24 mouse cellular contexts compared by ENCODE assay signal in genomic region chr6:6690188-6690587, GRCm38 (mm10).
"Had no signal": no experiment of that assay in that cellular context is flagged by ENCODE, and none has a peak within 500 bp of the region (broad histone marks: within the 10 kb centered on the region; RNA-seq: fewer than 3 reads in every experiment).

No protein-coding gene starts in this region.

- H3K36me3 ChIP-seq: forebrain, embryonic 15.5 days; heart, embryonic 13.5 days; heart, embryonic 15.5 days; hindbrain, embryonic 13.5 days; hindbrain, embryonic 15.5 days; limb, embryonic 13.5 days; limb, embryonic 15.5 days; liver, embryonic 12.5 days had no signal

- H3K27ac ChIP-seq: forebrain, embryonic 15.5 days; heart, adult 2 months; heart, embryonic 13.5 days; heart, embryonic 15.5 days; hindbrain, embryonic 13.5 days; hindbrain, embryonic 15.5 days; hindbrain, postnatal 0 days; limb, embryonic 13.5 days; limb, embryonic 15.5 days; liver, embryonic 12.5 days; liver, embryonic 14.5 days had no signal

- H3K27me3 ChIP-seq: forebrain, embryonic 15.5 days; heart, embryonic 13.5 days; heart, embryonic 15.5 days; hindbrain, embryonic 15.5 days; limb, embryonic 13.5 days; limb, embryonic 15.5 days; liver, embryonic 12.5 days had no signal

- H3K4me3 ChIP-seq: forebrain, embryonic 15.5 days; heart, adult 2 months; heart, embryonic 13.5 days; heart, embryonic 15.5 days; hindbrain, embryonic 13.5 days; hindbrain, embryonic 15.5 days; limb, embryonic 13.5 days; limb, embryonic 15.5 days; liver, embryonic 12.5 days had no signal

- H3K4me1 ChIP-seq: heart, embryonic 15.5 days; hindbrain, embryonic 13.5 days; hindbrain, embryonic 15.5 days; limb, embryonic 13.5 days; limb, embryonic 15.5 days; liver, embryonic 12.5 days had no signal

- ATAC-seq: forebrain, embryonic 15.5 days; forebrain, postnatal 0 days; hindbrain, postnatal 0 days; intestine, embryonic 16.5 days; liver, embryonic 12.5 days had no signal

- H3K9me3 ChIP-seq: forebrain, embryonic 15.5 days; heart, embryonic 13.5 days; heart, embryonic 15.5 days; hindbrain, embryonic 13.5 days; hindbrain, embryonic 15.5 days; limb, embryonic 13.5 days; limb, embryonic 15.5 days; liver, embryonic 12.5 days had no signal

- H3K4me2 ChIP-seq: forebrain, embryonic 15.5 days; heart, embryonic 11.5 days; heart, embryonic 13.5 days; heart, embryonic 15.5 days; hindbrain, embryonic 13.5 days; hindbrain, embryonic 15.5 days; limb, embryonic 13.5 days; limb, embryonic 15.5 days; liver, embryonic 12.5 days had no signal

- H3K9ac ChIP-seq: forebrain, embryonic 15.5 days; forebrain, postnatal 0 days; heart, embryonic 13.5 days; heart, embryonic 15.5 days; hindbrain, embryonic 13.5 days; hindbrain, embryonic 15.5 days; limb, embryonic 13.5 days; limb, embryonic 15.5 days; liver, embryonic 12.5 days; liver, embryonic 14.5 days had no signal

- DNase-seq: forebrain, postnatal 0 days; gastrocnemius, postnatal 14 days; gastrocnemius, postnatal 36 days; heart, adult 11 months; heart, adult 2 months; heart, postnatal 14 days; heart, postnatal 36 days; kidney, adult 11 months; kidney, adult 2 months; layer of hippocampus, adult 9-11 months; layer of hippocampus, postnatal 36 days; left cerebral cortex, postnatal 4 days had no signal
